Mouse (Mus musculus) liver, embryonic 12.5 days (tissue): ENCODE data around the gene Gcnt2. TPM values are rescaled to one million over a fixed set of nuclear protein-coding genes. Genes with fewer than 3 reads are reported as not detected.
A peak's percentile ranks its signal among the peaks of the same experiment; 100 is the strongest.
"Not testable (repeated sequence)": the region's sequence is repeated elsewhere in the genome, so short reads cannot be mapped to it uniquely, and the experiment has no call there.

Experiments used
- ATAC-seq: fragments of 200-750 bp; cut with Nextera tagmentation; 2 replicates; pipeline ENCODE4 v1.8.0; 2017; ENCODE audit warnings: moderate number of reproducible peaks, mild to moderate bottlenecking, moderate library complexity
- H3K27ac ChIP-seq: fragments of 300-500 bp; sonication (generic); 2 replicates; pipeline ENCODE4 v1.5.1; 2016; ENCODE audit warnings: mild to moderate bottlenecking
- H3K27me3 ChIP-seq: fragments of 300-500 bp; sonication (generic); replicated peaks from 2 replicates; pipeline ENCODE4 v1.6.1; 2016; ENCODE audit warnings: mild to moderate bottlenecking, moderate library complexity
- H3K36me3 ChIP-seq: fragments of 300-500 bp; sonication (generic); 2 replicates; pipeline ENCODE4 v1.6.1; 2016; ENCODE audit warnings: mild to moderate bottlenecking, moderate library complexity
- H3K4me1 ChIP-seq: fragments of 300-500 bp; sonication (generic); 2 replicates; pipeline ENCODE4 v1.6.1; 2016
- H3K4me2 ChIP-seq: fragments of 300-500 bp; sonication (generic); 2 replicates; pipeline ENCODE4 v1.6.1; 2016; ENCODE audit warnings: mild to moderate bottlenecking, moderate library complexity
- H3K4me3 ChIP-seq: fragments of 300-500 bp; sonication (generic); 2 replicates; pipeline ENCODE4 v1.5.1; 2016; ENCODE audit warnings: mild to moderate bottlenecking, moderate library complexity
- H3K9ac ChIP-seq: fragments of 300-500 bp; sonication (generic); 2 replicates; pipeline ENCODE4 v1.6.1; 2016; ENCODE audit warnings: mild to moderate bottlenecking, moderate library complexity
- H3K9me3 ChIP-seq: fragments of 300-500 bp; sonication (generic); replicated peaks from 2 replicates; pipeline ENCODE4 v1.6.1; 2016; ENCODE audit warnings: mild to moderate bottlenecking, moderate library complexity
- WGBS: fragments of 180-500 bp; shearing (Covaris S2); methylation state at CpG from one replicate; pipeline ENCODE4 v1.1.7; 2016; ENCODE audit not compliant: insufficient replicate concordance; 5-methylcytosine and 5-hydroxymethylcytosine counted together
- polyA plus RNA-seq: library from polyadenylated mRNA; unstranded; fragments of >200 nt; fragmentation: Nextera tagmentation; extraction: Ambion mirVana; gene quantifications from 2 replicates; pipeline ENCODE4 v1.2.1, GENCODE M21; 2016

The Gcnt2 gene
- polyA plus RNA-seq, 1 experiment from 2014 or later: 1.5 TPM

DNA sequence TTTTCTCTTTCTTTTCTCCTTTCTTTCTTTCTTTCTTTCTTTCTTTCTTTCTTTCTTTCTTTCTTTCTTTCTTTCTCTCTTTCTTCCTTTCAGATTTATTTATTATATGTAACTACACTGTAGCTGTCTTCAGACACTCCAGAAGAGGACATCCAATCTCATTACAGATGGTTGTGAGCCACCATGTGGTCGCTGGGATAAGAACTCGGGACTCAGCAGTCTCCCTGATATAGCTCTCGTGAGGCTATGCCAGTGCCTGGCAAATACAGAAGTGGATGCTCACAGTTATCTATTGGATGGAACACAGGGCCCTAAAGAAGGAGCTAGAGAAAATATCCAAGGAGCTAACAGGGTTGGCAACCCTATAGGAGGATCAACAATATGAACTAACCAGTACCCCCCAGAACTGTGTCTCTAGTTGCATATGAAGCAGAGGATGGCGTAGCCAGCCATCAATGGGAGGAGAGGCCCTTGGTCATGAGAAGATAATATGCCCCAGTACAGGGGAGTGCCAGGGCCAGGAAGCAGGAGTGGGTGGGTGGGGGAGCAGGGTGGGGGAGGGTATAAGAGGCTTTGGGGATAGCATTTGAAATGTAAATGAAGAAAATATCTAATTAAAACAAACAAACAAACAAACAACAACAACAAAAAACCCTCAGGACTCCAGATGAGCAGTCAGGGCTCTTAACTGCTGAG lies 128.2 kb downstream of the Gcnt2 start:
- H3K27ac ChIP-seq, H3K36me3 ChIP-seq, H3K27me3 ChIP-seq, H3K9me3 ChIP-seq, H3K4me3 ChIP-seq, H3K4me2 ChIP-seq, H3K9ac ChIP-seq: not testable (repeated sequence)
- peak; percentile 84 for ATAC-seq
- peaks cover 27% of the 10 kb centered on the region for H3K4me1 ChIP-seq
- 37% methylated on average over 4 of the region's 4 CpGs for WGBS

GRCm38 (mm10) chr13:40988418-40988817 lies 128.9 kb downstream of the Gcnt2 start:
- Histone ChIP-seq H3K27ac (no peak overlapping the region), H3K4me2 (no peak overlapping the region), H3K9ac (no peak overlapping the region), H3K9me3 (no peaks in the 10 kb centered on the region), H3K36me3 (no peaks in the 10 kb centered on the region), H3K4me3 (no peak overlapping the region), H3K4me1 (peaks cover 27% of the 10 kb centered on the region), H3K27me3 (no peaks in the 10 kb centered on the region)
- WGBS: 27% methylated on average over 2 of the region's 2 CpGs
- peak; percentile 57; the same call in 1 of the 2 replicates for ATAC-seq

DNA sequence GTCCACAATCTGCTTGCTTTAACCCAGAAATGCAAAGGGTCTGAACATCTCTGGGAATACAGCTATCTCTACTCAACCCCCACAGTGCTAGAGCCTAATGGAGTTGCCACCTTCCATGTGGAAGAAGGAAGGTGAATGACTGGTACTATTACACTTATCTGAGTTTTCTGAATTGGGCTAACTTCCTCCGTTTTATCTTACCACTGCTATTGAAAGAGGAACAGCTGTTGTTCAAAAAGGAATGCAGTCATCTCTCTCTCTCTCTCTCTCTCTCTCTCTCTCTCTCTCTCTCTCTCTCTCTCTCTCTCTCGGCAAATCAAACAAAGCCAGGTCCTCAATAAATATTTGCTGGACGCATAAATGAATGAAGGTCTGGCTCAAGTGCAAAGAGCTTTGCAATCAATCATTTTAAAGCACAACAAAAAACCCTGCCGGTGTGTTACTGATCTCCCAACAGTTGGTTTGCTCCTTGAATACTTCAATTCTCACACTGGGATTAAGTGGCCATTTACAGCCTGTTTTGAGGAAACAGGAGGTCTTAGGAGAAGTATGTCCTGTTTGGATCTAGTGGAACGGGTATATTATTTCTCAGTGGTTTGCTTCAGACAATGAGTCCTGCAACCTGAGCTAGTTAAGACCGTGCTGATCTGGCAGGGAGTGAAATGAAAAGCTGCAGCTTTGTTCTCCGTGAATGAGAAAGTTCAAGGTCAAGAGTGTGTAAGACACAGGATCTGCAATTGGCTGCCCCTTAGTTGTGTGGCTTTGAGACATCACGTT lies 135.1 kb downstream of the Gcnt2 start:
- Histone ChIP-seq H3K4me3 (no peak overlapping the region), H3K4me2 (peak overlapping the region; percentile 3; the same call in 1 of the 2 replicates), H3K9ac (no peak overlapping the region), H3K9me3 (no peaks in the 10 kb centered on the region), H3K4me1 (peaks cover 14% of the 10 kb centered on the region), H3K27ac (0 out of 2 replicates have a peak overlapping the region, but pooled peaks have one; percentile 12), H3K36me3 (no peaks in the 10 kb centered on the region), H3K27me3 (no peaks in the 10 kb centered on the region)
- no peak for ATAC-seq
- WGBS: 24% methylated on average over 8 of the region's 8 CpGs

DNA sequence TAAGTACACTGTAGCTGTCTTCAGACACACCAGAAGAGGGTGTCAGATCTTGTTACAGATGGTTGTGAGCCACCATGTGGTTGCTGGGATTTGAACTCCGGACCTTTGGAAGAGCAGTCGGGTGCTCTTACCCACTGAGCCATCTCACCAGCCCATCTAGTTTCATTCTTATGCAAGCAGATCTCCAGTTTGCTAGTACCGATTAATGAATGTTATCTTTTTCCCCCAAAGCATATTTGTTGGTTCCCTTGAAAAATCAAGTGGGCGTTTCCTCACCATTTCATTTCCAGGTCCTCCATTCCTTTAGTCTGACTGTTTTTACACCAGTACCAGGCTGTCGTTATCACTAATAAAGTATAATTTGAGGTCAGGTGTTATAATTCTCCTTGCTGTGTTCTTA lies 139.0 kb downstream of the Gcnt2 start:
- H3K36me3 ChIP-seq: peaks cover 12% of the 10 kb centered on the region
- H3K4me3 ChIP-seq, H3K27me3 ChIP-seq, H3K9ac ChIP-seq, H3K4me2 ChIP-seq, H3K9me3 ChIP-seq, H3K27ac ChIP-seq, ATAC-seq: not testable (repeated sequence)
- H3K4me1 ChIP-seq: peaks cover 40% of the 10 kb centered on the region
- 67% methylated on average over 5 of the region's 5 CpGs for WGBS

- Histone ChIP-seq H3K4me2 (peak overlapping the region; percentile 98), H3K27me3 (no peaks in the 10 kb centered on the region), H3K4me3 (peak overlapping the region; percentile 90), H3K9ac (peak overlapping the region; percentile 85), H3K27ac (peak overlapping the region; percentile 90), H3K9me3 (no peaks in the 10 kb centered on the region), H3K36me3 (peaks cover 30% of the 10 kb centered on the region), H3K4me1 (peaks cover 43% of the 10 kb centered on the region)
- WGBS: under 1% methylated on average over 25 of the region's 25 CpGs
- ATAC-seq: peak; percentile 15; the same call in 1 of the 2 replicates
These were observed 140.8 kb downstream of the Gcnt2 start for GRCm38 (mm10) chr13:41000140-41000925.

- Histone ChIP-seq H3K4me3 (peak within 1 kb of the TSS; percentile 90), H3K27me3 (no peaks in the 10 kb centered on the region), H3K9me3 (no peaks in the 10 kb centered on the region), H3K9ac (peak within 1 kb of the TSS; percentile 85), H3K36me3 (peaks cover 38% of the 10 kb centered on the region), H3K27ac (peak within 1 kb of the TSS; percentile 90), H3K4me1 (peaks cover 46% of the 10 kb centered on the region), H3K4me2 (peak within 1 kb of the TSS; percentile 98)
- peak; percentile 86 for ATAC-seq
- WGBS: under 1% methylated on average over 58 of the region's 58 CpGs
These were observed 141.5 kb downstream of the Gcnt2 start, which contains the start of gene Pak1ip1 for GRCm38 (mm10) chr13:41000926-41001639. Pak1ip1 (plus strand) TSS chr13:41001023.

- no peaks in the 10 kb centered on the region for H3K27me3 ChIP-seq
- peaks cover 46% of the 10 kb centered on the region for H3K4me1 ChIP-seq
- WGBS: 56% methylated on average over 5 of the region's 5 CpGs
- H3K4me3 ChIP-seq: peak overlapping the region; percentile 90
- peak overlapping the region; percentile 85 for H3K9ac ChIP-seq
- peak overlapping the region; percentile 98 for H3K4me2 ChIP-seq
- peaks cover 47% of the 10 kb centered on the region for H3K36me3 ChIP-seq
- H3K9me3 ChIP-seq: no peaks in the 10 kb centered on the region
- 0 out of 2 replicates have a peak, but pooled peaks have one; percentile 33 for ATAC-seq
- peak overlapping the region; percentile 79 for H3K27ac ChIP-seq
These were observed 142.4 kb downstream of the Gcnt2 start for GRCm38 (mm10) chr13:41002001-41002400.

DNA sequence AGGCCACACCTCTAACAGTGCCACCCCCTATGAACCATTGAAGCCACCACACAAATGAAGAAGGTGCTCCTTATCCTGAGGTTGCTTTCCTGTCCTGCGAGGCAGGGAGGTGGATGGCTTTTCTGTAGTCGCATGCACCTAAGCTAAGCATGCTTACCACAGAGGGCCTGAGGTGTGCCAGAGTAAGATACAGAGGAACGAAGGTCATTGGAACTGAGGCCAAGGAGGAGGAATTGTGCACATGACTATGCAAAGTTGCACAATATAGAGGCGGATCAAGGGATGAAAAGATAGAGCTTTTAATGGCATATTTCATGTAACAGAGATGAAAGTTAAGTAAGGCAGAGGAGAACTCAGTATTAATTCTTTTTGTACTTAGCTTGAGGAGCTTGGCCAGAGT lies 146.7 kb downstream of the Gcnt2 start:
- WGBS: 85% methylated on average over 4 of the region's 4 CpGs
- Histone ChIP-seq H3K4me1 (peaks cover 33% of the 10 kb centered on the region), H3K27me3 (no peaks in the 10 kb centered on the region), H3K9me3 (no peaks in the 10 kb centered on the region), H3K27ac (no peak overlapping the region), H3K9ac (no peak overlapping the region), H3K4me3 (no peak overlapping the region), H3K36me3 (peaks cover 89% of the 10 kb centered on the region), H3K4me2 (no peak overlapping the region)
- ATAC-seq: no peak

- Histone ChIP-seq H3K9ac (no peak overlapping the region), H3K4me2 (no peak overlapping the region), H3K27ac (no peak overlapping the region), H3K9me3 (no peaks in the 10 kb centered on the region), H3K4me1 (peaks cover 31% of the 10 kb centered on the region), H3K36me3 (peaks cover 100% of the 10 kb centered on the region), H3K4me3 (no peak overlapping the region), H3K27me3 (no peaks in the 10 kb centered on the region)
- WGBS: 94% methylated on average over 10 of the region's 10 CpGs
- ATAC-seq: no peak
These were observed 148.7 kb downstream of the Gcnt2 start for GRCm38 (mm10) chr13:41008271-41008670.

- no peak overlapping the region for H3K27ac ChIP-seq
- 85% methylated on average over 8 of the region's 8 CpGs for WGBS
- H3K4me3 ChIP-seq: no peak overlapping the region
- no peak for ATAC-seq
- no peaks in the 10 kb centered on the region for H3K27me3 ChIP-seq
- H3K4me1 ChIP-seq: peaks cover 31% of the 10 kb centered on the region
- no peaks in the 10 kb centered on the region for H3K9me3 ChIP-seq
- peaks cover 100% of the 10 kb centered on the region for H3K36me3 ChIP-seq
- no peak overlapping the region for H3K4me2 ChIP-seq
- no peak overlapping the region for H3K9ac ChIP-seq
These were observed 149.4 kb downstream of the Gcnt2 start for GRCm38 (mm10) chr13:41008946-41009345.
